Mouse (Mus musculus) heart, embryonic 14.5 days (tissue): Measurements from ENCODE around the gene Zscan26. TPM values are rescaled to one million over a fixed set of nuclear protein-coding genes. Genes with fewer than 3 reads are reported as not detected.

Source experiments
- ATAC-seq: fragments of 200-750 bp; cut with Nextera tagmentation; 2 replicates; pipeline ENCODE4 v1.8.0; 2017; ENCODE audit warnings: low read depth, moderate TSS enrichment; ENCODE audit not compliant: insufficient number of reproducible peaks, insufficient read depth, low FRiP score
- H3K27ac ChIP-seq, 2 experiments: fragments of 200-500 bp in 1 of 2; fragments of 300-500 bp in 1 of 2; sonication (generic) in 1 of 2; replicated peaks in 1 of 2; 2 replicates each; pipeline ENCODE4 v1.5.1; 2012 to 2014; ENCODE audit warnings: low read depth in 2 of 2, low read length in 2 of 2, control low read depth in 1 of 2, mild to moderate bottlenecking in 1 of 2, mixed read lengths in 1 of 2; ENCODE audit not compliant: control insufficient read depth in 1 of 2, insufficient read depth in 1 of 2
- H3K27me3 ChIP-seq: fragments of 300-500 bp; sonication (generic); 2 replicates; pipeline ENCODE4 v1.6.1; 2014; ENCODE audit warnings: mild to moderate bottlenecking, low read length, control low read depth; ENCODE audit not compliant: control insufficient read depth, insufficient read depth
- H3K36me3 ChIP-seq: fragments of 300-500 bp; sonication (generic); 2 replicates; pipeline ENCODE4 v1.6.1; 2014; ENCODE audit warnings: mild to moderate bottlenecking, control low read depth, low read length, mixed read lengths; ENCODE audit not compliant: control insufficient read depth, insufficient read depth
- H3K4me1 ChIP-seq, 2 experiments: fragments of 200-500 bp in 1 of 2; fragments of 300-500 bp in 1 of 2; sonication (generic) in 1 of 2; 2 replicates each; pipeline ENCODE4 v1.6.1; 2012 to 2014; ENCODE audit warnings: low read length in 2 of 2, control low read depth in 1 of 2, mixed read lengths in 1 of 2; ENCODE audit not compliant: control insufficient read depth in 2 of 2, insufficient read depth in 2 of 2
- H3K4me2 ChIP-seq: fragments of 300-500 bp; sonication (generic); 2 replicates; pipeline ENCODE4 v1.6.1; 2014; ENCODE audit warnings: mild to moderate bottlenecking, low read length
- H3K4me3 ChIP-seq, 2 experiments: fragments of 200-500 bp in 1 of 2; fragments of 300-500 bp in 1 of 2; sonication (generic) in 1 of 2; 2 replicates each; pipeline ENCODE4 v1.5.1; 2012 to 2014; ENCODE audit warnings: low read length in 2 of 2, mild to moderate bottlenecking in 2 of 2, control low read depth in 1 of 2, low read depth in 1 of 2, moderate library complexity in 1 of 2; ENCODE audit not compliant: control insufficient read depth in 1 of 2, insufficient read depth in 1 of 2
- H3K9ac ChIP-seq: fragments of 300-500 bp; sonication (generic); 2 replicates; pipeline ENCODE4 v1.6.1; 2014; ENCODE audit warnings: mild to moderate bottlenecking, low read length
- H3K9me3 ChIP-seq: fragments of 300-500 bp; sonication (generic); 2 replicates; pipeline ENCODE4 v1.6.1; 2016; ENCODE audit warnings: low read length, control low read depth; ENCODE audit not compliant: control insufficient read depth
- WGBS: fragments of 180-500 bp; shearing (Covaris S2); extraction: QIAGEN DNeasy Blood & Tissue Kit; methylation state at CpG from one replicate; pipeline ENCODE4 v1.1.7; 2014; 5-methylcytosine and 5-hydroxymethylcytosine counted together
- polyA plus RNA-seq: library from polyadenylated mRNA; unstranded; fragments of >200 nt; fragmentation: Nextera tagmentation; extraction: Ambion mirVana; gene quantifications from 2 replicates; pipeline ENCODE4 v1.2.1, GENCODE M21; 2014

The Zscan26 gene
- polyA plus RNA-seq, 1 experiment from 2014 or later = 29.9 TPM

DNA sequence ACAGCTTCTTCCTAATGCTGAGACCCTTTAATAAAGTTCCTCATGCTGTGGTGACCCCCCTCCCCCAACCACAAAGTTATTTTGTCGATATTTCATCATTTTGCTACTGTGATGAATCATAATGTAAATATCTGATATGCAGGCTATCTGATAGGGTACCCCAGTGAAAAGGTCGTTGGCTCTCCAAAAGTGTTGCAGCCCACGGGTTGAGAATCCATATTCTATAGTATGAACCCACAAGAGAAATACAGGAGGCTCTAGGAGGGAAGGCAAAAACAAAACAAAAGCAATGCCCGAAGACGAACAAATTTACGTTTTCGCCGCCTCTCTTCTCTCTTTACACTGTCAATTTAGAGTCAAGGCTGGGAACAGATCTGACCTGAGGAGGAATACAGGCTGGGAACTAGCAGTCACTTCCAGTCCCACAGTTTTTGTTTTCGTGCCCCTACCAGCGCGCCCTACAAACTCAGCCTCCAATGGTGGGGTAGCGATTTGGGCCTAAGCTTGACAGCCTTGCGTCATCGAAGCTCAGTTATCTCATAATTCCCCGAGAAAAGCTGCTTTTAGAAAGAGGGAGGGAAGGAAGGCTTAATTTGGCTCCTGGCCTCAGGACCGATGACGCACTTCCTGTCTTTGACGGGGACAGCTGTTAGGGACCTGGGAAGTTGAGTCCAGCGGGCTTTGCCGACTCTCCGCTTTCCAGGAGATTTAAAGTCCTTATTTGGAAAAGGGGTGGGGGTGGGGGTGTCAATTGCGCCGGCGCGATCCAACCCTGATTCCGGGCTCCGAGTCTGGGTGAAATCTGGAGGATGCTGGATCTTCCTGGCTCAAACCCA, 45.3 kb downstream of the Zscan26 start:
- 3% methylated on average over 27 of the region's 27 CpGs for WGBS
- peak overlapping the region; percentile 77 for H3K9ac ChIP-seq
- peak overlapping the region; percentile 46 to 74 for H3K4me3 ChIP-seq
- peak overlapping the region; percentile 80 to 91 for H3K27ac ChIP-seq
- peak; percentile 91 for ATAC-seq
- no peaks in the 10 kb centered on the region for H3K36me3 ChIP-seq
- H3K27me3 ChIP-seq = no peaks in the 10 kb centered on the region
- no peaks in the 10 kb centered on the region for H3K9me3 ChIP-seq
- H3K4me2 ChIP-seq = peak overlapping the region; percentile 71
- no peaks in the 10 kb centered on the region; a peak in 1 of 4 replicates for H3K4me1 ChIP-seq

GRCm38 (mm10) chr13:21407341-21407740, 46.2 kb downstream of the Zscan26 start:
- H3K27ac ChIP-seq = peak overlapping the region; percentile 80 to 91
- H3K4me2 ChIP-seq = peak overlapping the region; percentile 71
- H3K9me3 ChIP-seq = no peaks in the 10 kb centered on the region
- no peaks in the 10 kb centered on the region for H3K27me3 ChIP-seq
- H3K36me3 ChIP-seq = no peaks in the 10 kb centered on the region
- no peak for ATAC-seq
- no peak overlapping the region; a peak in 1 of 4 replicates for H3K4me3 ChIP-seq
- 74% methylated on average over 11 of the region's 11 CpGs for WGBS
- H3K9ac ChIP-seq = no peak overlapping the region
- H3K4me1 ChIP-seq = no peaks in the 10 kb centered on the region; a peak in 1 of 4 replicates

DNA sequence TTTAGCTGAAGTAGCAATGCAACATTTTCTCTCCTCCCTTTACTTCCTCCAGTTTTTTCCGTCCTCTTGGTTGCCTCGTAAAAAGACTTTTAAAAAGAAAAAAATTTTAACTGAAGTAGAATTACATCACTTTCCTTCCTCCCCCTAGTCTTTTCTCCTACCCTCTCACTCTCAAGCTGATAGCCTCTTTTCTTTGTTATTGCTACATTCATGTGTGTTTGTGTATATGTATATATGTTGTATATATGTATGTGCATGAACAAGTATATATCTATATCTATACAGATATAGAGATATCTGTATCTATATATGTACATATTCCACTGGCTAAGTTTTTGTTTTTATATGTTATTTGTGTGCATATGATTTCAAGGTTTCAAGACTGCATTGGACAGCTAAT, 50.7 kb downstream of the Zscan26 start:
- H3K4me1 ChIP-seq = peaks cover 2 to 18% of the 10 kb centered on the region in 2 experiments; a peak in 3 of 4 replicates
- peaks cover 27% of the 10 kb centered on the region for H3K36me3 ChIP-seq
- H3K9ac ChIP-seq = peak overlapping the region; percentile 93
- no peaks in the 10 kb centered on the region for H3K9me3 ChIP-seq
- H3K4me2 ChIP-seq = peak overlapping the region; percentile 76
- 2% methylated on average over 2 of the region's 2 CpGs for WGBS
- no peak for ATAC-seq
- H3K27me3 ChIP-seq = no peaks in the 10 kb centered on the region
- H3K4me3 ChIP-seq = peak overlapping the region; percentile 88 to 97; a peak in 3 of 4 replicates
- H3K27ac ChIP-seq = peak overlapping the region in 1 of 2 experiments; percentile 95; a peak in 3 of 4 replicates

- Histone ChIP-seq H3K9ac (peak within 1 kb of the TSS; percentile 93), H3K27ac (peak within 1 kb of the TSS; percentile 72 to 95), H3K4me1 (peaks cover 2 to 18% of the 10 kb centered on the region in 2 experiments; a peak in 3 of 4 replicates), H3K27me3 (no peaks in the 10 kb centered on the region), H3K9me3 (no peaks in the 10 kb centered on the region), H3K4me2 (peak within 1 kb of the TSS; percentile 76), H3K4me3 (peak within 1 kb of the TSS; percentile 88 to 97), H3K36me3 (peaks cover 31% of the 10 kb centered on the region)
- WGBS = under 1% methylated on average over 35 of the region's 35 CpGs
- ATAC-seq = peak; percentile 80
These were observed 51.2 kb downstream of the Zscan26 start, which contains the start of gene Zkscan3 for GRCm38 (mm10) chr13:21402287-21402846. Gene Zkscan3 (minus strand): TSS chr13:21402755.

DNA sequence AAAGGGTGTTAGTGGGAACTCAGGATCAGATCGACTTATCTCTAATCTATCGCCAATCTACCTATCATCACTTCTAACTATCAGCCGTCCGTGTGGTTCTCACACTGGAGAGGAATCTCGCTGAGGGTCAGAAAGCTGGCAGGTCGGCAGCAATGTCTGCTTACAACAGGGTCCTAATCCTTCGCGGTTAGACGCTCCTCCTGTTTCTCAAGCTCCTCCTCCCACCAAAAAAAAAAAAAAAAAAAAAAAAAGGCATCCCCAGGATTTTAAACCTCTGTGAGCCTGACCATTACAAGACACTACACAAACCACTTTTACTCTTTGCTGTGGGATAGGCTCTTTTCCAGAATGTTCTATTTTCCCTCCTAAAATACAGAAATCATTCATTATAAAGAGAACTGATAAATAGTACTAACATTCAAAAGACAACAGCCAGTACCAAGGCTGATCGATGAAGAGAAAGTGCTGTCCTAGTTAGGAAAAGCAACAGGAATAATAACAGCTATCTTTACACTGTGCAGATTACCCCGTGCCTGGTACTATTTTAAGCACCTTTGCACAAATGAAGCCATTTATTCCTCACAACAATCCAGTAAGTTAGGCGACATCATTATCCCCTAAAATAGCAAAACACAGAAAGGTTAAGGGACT, 51.8 kb downstream of the Zscan26 start:
- Histone ChIP-seq H3K27ac (peak overlapping the region; percentile 72 to 95), H3K36me3 (peaks cover 36% of the 10 kb centered on the region), H3K4me3 (peak overlapping the region; percentile 88 to 97), H3K27me3 (no peaks in the 10 kb centered on the region), H3K9ac (peak overlapping the region; percentile 93), H3K4me2 (peak overlapping the region; percentile 76), H3K9me3 (no peaks in the 10 kb centered on the region), H3K4me1 (peaks cover 2 to 18% of the 10 kb centered on the region in 2 experiments; a peak in 3 of 4 replicates)
- WGBS = under 1% methylated on average over 12 of the region's 12 CpGs
- peak; percentile 24 for ATAC-seq

- Histone ChIP-seq H3K4me3 (peak overlapping the region; percentile 51 to 88; a peak in 3 of 4 replicates), H3K9ac (peak overlapping the region; percentile 93), H3K4me1 (peaks cover 2 to 18% of the 10 kb centered on the region in 2 experiments; a peak in 3 of 4 replicates), H3K27me3 (no peaks in the 10 kb centered on the region), H3K27ac (no peak overlapping the region), H3K36me3 (peaks cover 42% of the 10 kb centered on the region), H3K4me2 (peak overlapping the region; percentile 76), H3K9me3 (no peaks in the 10 kb centered on the region)
- ATAC-seq = no peak
- 65% methylated on average over 3 of the region's 3 CpGs for WGBS
These were observed 52.4 kb downstream of the Zscan26 start for GRCm38 (mm10) chr13:21401166-21401565.

DNA sequence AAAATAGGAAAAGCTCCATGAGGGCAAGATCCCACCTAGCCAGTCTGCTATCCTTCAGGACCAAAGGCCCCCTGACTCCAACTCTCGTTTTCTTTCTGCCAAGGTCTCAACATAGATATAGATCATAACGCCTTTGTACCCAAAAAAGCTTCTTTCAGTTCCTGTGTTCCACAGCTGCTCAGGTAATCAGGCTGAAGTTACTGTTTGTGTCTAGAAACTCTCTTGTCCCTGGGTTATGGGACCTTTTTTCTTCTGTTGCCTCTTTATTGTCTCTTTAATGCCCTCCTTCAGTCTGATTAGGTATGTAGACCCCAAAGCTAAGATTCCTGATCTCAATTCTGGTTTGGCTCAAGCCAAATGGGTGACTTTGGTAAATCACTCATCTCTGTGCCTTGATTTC, 56.0 kb downstream of the Zscan26 start:
- H3K9ac ChIP-seq = no peak overlapping the region
- no peak overlapping the region for H3K4me3 ChIP-seq
- H3K27me3 ChIP-seq = no peaks in the 10 kb centered on the region
- 87% methylated on average over 2 of the region's 2 CpGs for WGBS
- no peaks in the 10 kb centered on the region for H3K9me3 ChIP-seq
- peaks cover 76% of the 10 kb centered on the region for H3K36me3 ChIP-seq
- peaks cover 2 to 18% of the 10 kb centered on the region in 2 experiments; a peak in 3 of 4 replicates for H3K4me1 ChIP-seq
- ATAC-seq = no peak
- H3K27ac ChIP-seq = no peak overlapping the region
- H3K4me2 ChIP-seq = no peak overlapping the region
